Mouse (Mus musculus) MEL (cell line): ENCODE measurements around the gene Htr6.

ENCODE experiments used
- CHD2 ChIP-seq: IDR thresholded peaks from 2 replicates; pipeline ENCODE4 v1.6.1; 2011; ENCODE audit warnings: low read length, improper control_type of control experiment
- GATA1 ChIP-seq: IDR thresholded peaks from 2 replicates; pipeline ENCODE4 v1.6.1; 2011; ENCODE audit warnings: low read depth, low read length, improper control_type of control experiment
- POLR2A ChIP-seq, 2 experiments: IDR thresholded peaks; 2 replicates each; pipeline ENCODE4 v1.6.1; 2011 to 2012; ENCODE audit warnings: low read length in 2 of 2, mild to moderate bottlenecking in 2 of 2, control low read depth in 1 of 2, improper control_type of control experiment in 1 of 2, low read depth in 1 of 2, moderate library complexity in 1 of 2; ENCODE audit not compliant: control insufficient read depth in 1 of 2, insufficient read depth in 1 of 2, poor library complexity in 1 of 2

GRCm38 (mm10) chr4:139052796-139053195 lies 22.6 kb downstream of the Htr6 start:
- TF ChIP-seq GATA1 (no peak), CHD2 (no peak), POLR2A (IDR thresholded peaks at IDR 0.05; ENCODE audit: control insufficient read depth in 1 of 2, insufficient read depth in 1 of 2, low read depth in 1 of 2, low read length in 2 of 2, poor library complexity in 1 of 2) (no peak)
